Mouse (Mus musculus) liver, embryonic 14.5 days (tissue): ENCODE results near the gene Fgf22. TPM values are rescaled to one million over a fixed set of nuclear protein-coding genes. Genes with fewer than 3 reads are reported as not detected.

Experiments used
- ATAC-seq: fragments of 200-750 bp; cut with Nextera tagmentation; 2 replicates; pipeline ENCODE4 v1.8.0; 2017; ENCODE audit warnings: moderate number of reproducible peaks, mild to moderate bottlenecking, moderate library complexity; ENCODE audit not compliant: insufficient read depth
- DNase-seq, 3 experiments: peaks; one replicate each; pipeline ENCODE4 v3.0.0-alpha.2; 2012 to 2013; ENCODE audit warnings: low read depth in 3 of 3, low spot score in 3 of 3
- H3K27ac ChIP-seq: fragments of 300-500 bp; sonication (generic); 2 replicates; pipeline ENCODE4 v1.5.1; 2014; ENCODE audit warnings: moderate library complexity, mild to moderate bottlenecking, control low read depth, inconsistent platforms
- H3K27me3 ChIP-seq: fragments of 300-500 bp; sonication (generic); 2 replicates; pipeline ENCODE4 v1.6.1; 2014; ENCODE audit warnings: mild to moderate bottlenecking, low read length, moderate library complexity; ENCODE audit not compliant: control insufficient read depth, insufficient read depth
- H3K36me3 ChIP-seq: fragments of 300-500 bp; sonication (generic); replicated peaks from 2 replicates; pipeline ENCODE4 v1.6.1; 2014; ENCODE audit warnings: low read depth; ENCODE audit not compliant: control insufficient read depth, insufficient read depth
- H3K4me1 ChIP-seq, 2 experiments: fragments of 200-500 bp in 1 of 2; fragments of 300-500 bp in 1 of 2; sonication (generic) in 1 of 2; replicated peaks; 2 replicates each; pipeline ENCODE4 v1.6.1; 2012 to 2014; ENCODE audit warnings: antibody characterized with exemption in 1 of 2, inconsistent platforms in 1 of 2, low read length in 1 of 2; ENCODE audit not compliant: control insufficient read depth in 2 of 2, insufficient read depth in 2 of 2
- H3K4me2 ChIP-seq: fragments of 300-500 bp; sonication (generic); 2 replicates; pipeline ENCODE4 v1.6.1; 2014; ENCODE audit warnings: low read depth, mild to moderate bottlenecking, control low read depth, moderate library complexity
- H3K4me3 ChIP-seq, 2 experiments: fragments of 200-500 bp in 1 of 2; fragments of 300-500 bp in 1 of 2; sonication (generic) in 1 of 2; 2 replicates each; pipeline ENCODE4 v1.5.1; 2012 to 2014; ENCODE audit warnings: low read depth in 2 of 2, low read length in 2 of 2, mild to moderate bottlenecking in 2 of 2, control low read depth in 1 of 2, inconsistent platforms in 1 of 2, moderate library complexity in 1 of 2; ENCODE audit not compliant: insufficient read depth in 1 of 2
- H3K9ac ChIP-seq: fragments of 300-500 bp; sonication (generic); replicated peaks from 2 replicates; pipeline ENCODE4 v1.6.1; 2014; ENCODE audit warnings: mild to moderate bottlenecking, control low read depth, moderate library complexity
- H3K9me3 ChIP-seq: fragments of 300-500 bp; sonication (generic); 2 replicates; pipeline ENCODE4 v1.6.1; 2016; ENCODE audit warnings: low read length, mixed read lengths; ENCODE audit not compliant: control insufficient read depth
- CTCF ChIP-seq: IDR thresholded peaks from 2 replicates; pipeline ENCODE4 v1.5.1; 2016; ENCODE audit warnings: antibody characterized with exemption, low read depth, control low read depth
- EP300 ChIP-seq: IDR thresholded peaks from 2 replicates; pipeline ENCODE4 v1.6.1; 2016; ENCODE audit warnings: antibody characterized with exemption, low read depth
- WGBS: fragments of 180-500 bp; shearing (Covaris S2); extraction: QIAGEN DNeasy Blood & Tissue Kit; methylation state at CpG from one replicate; pipeline ENCODE4 v1.1.7; 2014; ENCODE audit not compliant: insufficient replicate concordance; 5-methylcytosine and 5-hydroxymethylcytosine counted together
- polyA plus RNA-seq, 2 experiments: library from polyadenylated mRNA; depleted of rRNA in 1 of 2; stranded (reverse) in 1 of 2; unstranded in 1 of 2; fragments of >200 nt; fragmentation: Nextera tagmentation in 1 of 2; extraction: Ambion mirVana in 1 of 2; gene quantifications; 2 replicates each; pipeline versions ENCODE4 v1.2.1 to v1.2.3; 2012 to 2014

The Fgf22 gene
- polyA plus RNA-seq, 2 experiments, result not detected

DNA sequence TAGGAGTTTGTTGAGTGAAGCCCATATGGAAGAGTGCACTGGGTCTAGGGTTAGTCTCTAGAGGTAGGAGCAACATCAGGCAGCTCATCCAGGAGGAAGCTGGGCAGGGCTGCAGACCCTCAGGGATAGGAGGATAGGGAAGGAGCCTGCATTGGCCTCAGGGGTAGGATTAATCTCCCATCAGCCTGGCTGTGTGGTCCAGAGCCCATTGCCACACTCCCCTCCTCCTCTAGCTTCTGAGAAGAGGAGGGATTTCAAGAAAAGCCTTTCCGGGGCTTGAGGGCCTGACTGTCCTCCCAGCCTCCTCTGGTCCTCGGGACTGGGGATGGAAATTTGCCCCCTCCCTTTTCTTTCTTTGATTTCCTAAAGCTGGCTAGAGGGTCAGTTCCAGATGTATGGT lies 24.3 kb downstream of the Fgf22 start:
- H3K4me1 ChIP-seq, result peaks cover 7 to 11% of the 10 kb centered on the region in 2 experiments
- peaks cover 3% of the 10 kb centered on the region for H3K9me3 ChIP-seq
- ATAC-seq (no peak), DNase-seq (no peak)
- H3K27ac ChIP-seq, result no peak overlapping the region
- H3K4me3 ChIP-seq, result no peak overlapping the region
- 30% methylated on average over 2 of the region's 2 CpGs for WGBS
- H3K9ac ChIP-seq, result no peak overlapping the region
- TF ChIP-seq EP300, result no peak
- TF ChIP-seq CTCF, result no peak
- H3K4me2 ChIP-seq, result no peak overlapping the region; the same call in 1 of the 2 replicates
- no peaks in the 10 kb centered on the region for H3K36me3 ChIP-seq
- peaks cover 38% of the 10 kb centered on the region for H3K27me3 ChIP-seq

DNA sequence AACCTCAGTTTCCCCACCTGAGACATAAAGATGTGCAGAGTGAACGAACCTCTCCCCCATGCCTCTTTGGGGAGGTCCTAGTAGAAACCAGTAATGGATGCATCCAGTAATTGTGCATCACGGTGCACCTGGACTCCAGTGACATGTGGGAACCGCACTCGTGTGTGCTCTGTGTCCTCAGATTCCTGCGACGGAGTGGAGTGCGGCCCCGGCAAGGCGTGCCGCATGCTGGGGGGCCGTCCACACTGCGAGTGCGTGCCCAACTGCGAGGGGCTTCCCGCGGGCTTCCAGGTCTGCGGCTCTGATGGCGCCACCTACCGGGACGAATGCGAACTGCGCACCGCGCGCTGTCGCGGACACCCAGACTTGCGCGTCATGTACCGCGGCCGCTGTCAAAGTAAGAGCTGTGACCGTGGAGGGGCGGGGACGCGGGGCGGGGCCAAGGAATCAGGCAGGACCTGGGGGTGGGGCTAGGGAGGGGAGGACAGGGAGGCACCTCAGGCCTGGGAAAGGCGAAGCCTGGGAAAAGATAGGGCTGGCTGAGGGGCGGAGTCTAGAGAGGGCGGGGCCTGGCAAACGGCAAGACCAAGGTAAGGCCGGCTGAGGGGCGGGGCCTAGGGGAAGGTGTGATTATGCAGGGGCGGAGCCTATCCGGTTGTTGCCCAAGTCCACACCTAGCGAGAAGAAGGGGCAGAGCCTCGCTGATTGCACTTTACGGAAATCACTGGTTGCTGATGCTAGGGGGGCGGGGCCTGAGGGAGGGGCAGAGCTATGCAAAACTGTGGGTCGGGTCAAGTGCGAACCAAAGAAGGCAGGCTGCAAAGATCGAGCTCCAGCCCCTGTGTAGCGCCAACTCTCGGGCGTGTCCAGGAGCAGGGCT lies 25.1 kb downstream of the Fgf22 start:
- Histone ChIP-seq H3K9ac (no peak overlapping the region), H3K9me3 (peaks cover 2% of the 10 kb centered on the region), H3K4me1 (peaks cover 7 to 11% of the 10 kb centered on the region in 2 experiments), H3K27me3 (peaks cover 38% of the 10 kb centered on the region), H3K4me3 (peak overlapping the region; percentile 39 to 42), H3K27ac (no peak overlapping the region), H3K36me3 (no peaks in the 10 kb centered on the region), H3K4me2 (peak overlapping the region; percentile 71)
- 1% methylated on average over 55 of the region's 55 CpGs for WGBS
- TF ChIP-seq CTCF (peak; percentile 88), EP300 (no peak)
- DNase-seq, result peak; percentile 86 to 92 (median 87)
- peak; percentile 84 for ATAC-seq

- no peak overlapping the region for H3K27ac ChIP-seq
- H3K9ac ChIP-seq, result no peak overlapping the region
- no peaks in the 10 kb centered on the region for H3K36me3 ChIP-seq
- H3K9me3 ChIP-seq, result no peaks in the 10 kb centered on the region
- H3K4me3 ChIP-seq, result peak overlapping the region; percentile 39 to 42
- H3K4me2 ChIP-seq, result peak overlapping the region; percentile 71
- peaks cover 7 to 11% of the 10 kb centered on the region in 2 experiments for H3K4me1 ChIP-seq
- no peak for TF ChIP-seq EP300
- TF ChIP-seq CTCF, result no peak
- DNase-seq (peak in 2 of 3 experiments; percentile 62), ATAC-seq (no peak)
- WGBS, result under 1% methylated on average over 13 of the region's 13 CpGs
- peaks cover 38% of the 10 kb centered on the region for H3K27me3 ChIP-seq
Observed at GRCm38 (mm10) chr10:79780664-79781015, 25.8 kb downstream of the Fgf22 start.

DNA sequence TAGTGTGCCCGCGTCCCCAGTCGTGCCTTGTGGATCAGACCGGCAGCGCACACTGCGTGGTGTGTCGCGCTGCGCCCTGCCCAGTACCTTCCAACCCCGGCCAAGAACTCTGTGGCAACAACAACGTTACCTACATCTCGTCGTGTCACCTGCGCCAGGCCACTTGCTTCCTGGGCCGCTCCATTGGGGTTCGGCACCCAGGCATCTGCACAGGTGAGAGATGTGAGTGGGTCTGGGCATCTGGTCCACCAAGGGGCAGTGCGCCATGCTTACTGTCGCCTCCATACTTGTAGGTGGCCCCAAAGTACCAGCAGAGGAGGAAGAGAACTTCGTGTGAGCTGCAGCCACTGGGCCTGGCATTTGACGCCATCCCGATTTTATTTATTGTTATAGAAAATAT lies 26.3 kb downstream of the Fgf22 start:
- TF ChIP-seq CTCF (no peak), EP300 (no peak)
- Histone ChIP-seq H3K27me3 (peaks cover 38% of the 10 kb centered on the region), H3K9me3 (no peaks in the 10 kb centered on the region), H3K36me3 (no peaks in the 10 kb centered on the region), H3K4me3 (peak overlapping the region; percentile 39 to 42; a peak in 3 of 4 replicates), H3K4me1 (peaks cover 7 to 11% of the 10 kb centered on the region in 2 experiments), H3K9ac (no peak overlapping the region), H3K27ac (no peak overlapping the region), H3K4me2 (peak overlapping the region; percentile 71)
- 29% methylated on average over 21 of the region's 21 CpGs for WGBS
- ATAC-seq (no peak), DNase-seq (no peak)

- peaks cover 34% of the 10 kb centered on the region for H3K27me3 ChIP-seq
- H3K36me3 ChIP-seq, result no peaks in the 10 kb centered on the region
- no peak overlapping the region for H3K9ac ChIP-seq
- DNase-seq (no peak), ATAC-seq (no peak)
- no peaks in the 10 kb centered on the region for H3K9me3 ChIP-seq
- no peak overlapping the region for H3K4me3 ChIP-seq
- no peak overlapping the region for H3K27ac ChIP-seq
- 0 out of 2 replicates have a peak, but pooled peaks have one; percentile 14 for TF ChIP-seq CTCF
- no peak for TF ChIP-seq EP300
- peaks cover 7 to 11% of the 10 kb centered on the region in 2 experiments for H3K4me1 ChIP-seq
- WGBS, result 57% methylated on average over 5 of the region's 5 CpGs
- H3K4me2 ChIP-seq, result no peak overlapping the region
Observed at GRCm38 (mm10) chr10:79781956-79782355, 27.1 kb downstream of the Fgf22 start.
